Mouse (Mus musculus): ENCODE measurements around the gene Edil3.

DNA sequence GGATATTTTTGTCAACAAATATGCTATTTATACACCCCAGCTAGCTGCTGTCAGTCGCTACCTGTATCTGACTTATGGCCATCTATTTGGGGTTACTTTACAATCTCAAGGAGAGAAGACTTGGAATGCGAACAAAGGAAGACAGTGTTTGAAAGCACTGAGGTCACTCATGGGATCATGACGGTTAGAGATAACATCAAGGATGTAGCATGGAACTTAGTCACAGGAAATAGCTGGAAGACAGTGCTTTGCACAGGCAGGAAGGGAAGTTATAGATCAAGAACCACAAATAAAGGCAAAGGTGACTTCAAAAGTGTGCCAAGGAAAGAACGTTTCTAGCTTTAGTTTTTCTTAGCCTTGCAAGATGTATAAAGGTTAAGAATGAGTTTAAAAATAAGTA lies 466.9 kb downstream of the Edil3 start:
- TF ChIP-seq TAL1 (IDR thresholded peaks at IDR 0.05; ENCODE audit: low read length) (no peak), GATA1 (IDR thresholded peaks at IDR 0.05; ENCODE audit: low read length) (no peak)

Data from erythroblast, embryonic 14.5 days (primary cell).